Mouse (Mus musculus): Measurements from ENCODE around the gene Sh3rf3.

Sh3rf3 gene

DNA sequence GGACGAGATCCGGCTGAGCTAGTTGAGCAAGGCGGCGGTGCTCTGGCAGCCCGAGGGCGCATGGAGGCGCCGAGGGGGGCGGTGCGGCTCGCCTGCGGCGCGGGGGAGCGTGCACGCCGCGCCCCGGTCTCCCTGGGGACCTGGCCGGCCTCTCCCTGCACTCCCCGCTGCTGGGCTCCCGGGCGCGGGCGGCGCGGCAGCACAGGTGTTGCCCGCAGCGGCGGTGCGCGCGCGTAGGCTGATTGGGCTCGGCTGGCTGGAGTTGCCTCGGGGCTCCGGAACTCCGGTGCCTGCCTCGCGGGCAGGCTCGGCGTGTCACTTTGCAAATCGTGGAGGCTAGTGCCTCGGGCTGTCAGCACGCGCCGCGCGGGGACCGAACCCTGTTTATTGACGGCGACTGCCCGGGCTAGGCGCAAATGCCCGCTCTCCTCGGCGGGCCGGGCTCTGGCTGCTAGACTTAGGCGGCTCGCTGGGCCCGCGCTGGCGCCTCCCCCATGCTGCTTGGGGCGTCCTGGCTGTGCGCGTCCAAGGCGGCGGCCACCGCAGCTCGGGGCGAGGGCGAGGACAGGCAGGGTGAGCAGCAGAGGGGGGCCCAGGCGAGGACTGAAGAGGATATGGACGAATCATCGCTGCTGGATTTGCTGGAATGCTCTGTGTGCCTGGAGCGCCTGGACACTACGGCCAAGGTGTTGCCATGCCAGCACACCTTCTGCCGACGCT is at the start of gene Sh3rf3:
Sh3rf3 (plus strand) TSS at position 279 of the 720 bp plus-strand sequence.
- in situ Hi-C loops (cut with MseI, MboI), result loop anchor here (10.0 to 25.0 kb wide), 2 partner anchors 232 to 474 kb away; no protein-coding TSS in a partner anchor

DNA sequence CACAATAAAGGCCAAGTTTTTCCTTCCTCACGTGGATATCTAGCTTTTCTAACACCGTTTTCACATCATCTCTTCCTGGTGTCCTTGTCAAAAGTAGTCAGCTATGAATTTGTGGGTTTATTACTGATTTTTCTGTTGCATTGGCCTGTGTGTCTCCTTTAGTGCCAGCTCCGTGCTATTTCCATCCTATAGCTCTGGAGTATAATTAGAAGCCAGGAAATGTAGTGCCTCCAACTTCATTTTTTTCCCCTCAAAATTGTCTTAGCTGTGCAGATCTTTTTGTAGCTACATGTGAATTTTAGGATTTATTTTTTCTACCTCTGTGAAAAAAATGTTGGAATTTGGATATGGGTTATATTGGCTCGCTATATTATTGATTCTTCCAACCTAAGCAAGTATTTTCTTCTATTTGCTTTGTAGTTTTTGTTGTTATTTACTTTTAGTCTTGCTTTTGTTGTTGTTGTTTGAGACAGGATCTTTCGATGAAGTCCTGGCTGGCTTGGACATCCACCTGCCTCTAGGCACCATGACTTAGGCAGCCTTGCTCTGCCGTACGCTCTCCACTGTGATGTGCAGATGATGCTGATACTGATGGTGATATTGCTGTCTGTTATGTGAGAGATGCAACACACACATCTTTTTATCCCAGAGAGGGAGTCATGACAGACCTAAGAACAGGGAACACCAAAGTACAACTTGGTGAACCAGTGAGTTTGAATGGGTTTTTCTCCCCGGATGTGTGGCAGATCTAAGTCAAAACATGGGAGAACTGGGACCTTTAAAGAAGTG is 24.5 kb upstream of the Sh3rf3 start:
- in situ Hi-C loops (cut with MseI, MboI), result no loop called here

DNA sequence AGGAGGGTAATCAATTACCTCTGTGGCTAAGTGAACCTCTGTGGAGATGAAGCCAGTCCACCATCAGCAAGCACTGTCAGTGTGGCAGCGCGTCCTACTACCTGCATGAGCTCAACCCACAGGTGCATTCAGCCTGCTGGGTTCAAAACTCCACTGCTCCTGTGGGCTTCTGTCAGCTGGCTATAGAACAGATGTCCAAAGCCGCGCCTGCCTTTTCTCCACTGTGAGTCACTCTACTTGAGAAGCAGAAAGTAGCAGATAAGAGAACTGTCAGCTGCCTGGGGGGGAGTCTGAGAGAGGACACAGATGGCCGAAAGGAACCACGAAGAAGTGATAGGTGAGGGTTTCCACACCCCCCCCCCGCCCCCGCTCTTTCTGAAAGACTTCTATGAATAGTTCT is 15.6 kb upstream of the Sh3rf3 start:
- in situ Hi-C loops (cut with MseI, MboI), result no loop called here

DNA sequence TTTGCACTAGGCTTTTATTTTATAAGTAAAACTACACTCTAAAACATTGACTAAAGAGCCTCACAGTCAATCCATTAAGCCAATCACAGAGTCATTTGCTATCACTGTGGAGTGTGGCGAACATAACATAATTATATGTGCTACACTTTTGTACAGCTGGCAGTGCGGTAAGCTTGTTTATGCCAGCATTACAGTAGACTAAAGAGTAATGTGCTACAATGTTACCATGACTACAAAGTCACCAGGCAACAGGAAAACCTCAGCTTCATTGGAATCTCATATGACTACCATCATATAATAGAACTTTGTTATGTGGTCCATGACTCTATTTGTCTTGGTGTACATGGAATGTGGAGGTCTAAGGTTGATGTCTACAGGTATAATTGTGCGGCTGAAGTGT is 15.0 kb upstream of the Sh3rf3 start:
- in situ Hi-C loops (cut with MseI, MboI), result no loop called here

DNA sequence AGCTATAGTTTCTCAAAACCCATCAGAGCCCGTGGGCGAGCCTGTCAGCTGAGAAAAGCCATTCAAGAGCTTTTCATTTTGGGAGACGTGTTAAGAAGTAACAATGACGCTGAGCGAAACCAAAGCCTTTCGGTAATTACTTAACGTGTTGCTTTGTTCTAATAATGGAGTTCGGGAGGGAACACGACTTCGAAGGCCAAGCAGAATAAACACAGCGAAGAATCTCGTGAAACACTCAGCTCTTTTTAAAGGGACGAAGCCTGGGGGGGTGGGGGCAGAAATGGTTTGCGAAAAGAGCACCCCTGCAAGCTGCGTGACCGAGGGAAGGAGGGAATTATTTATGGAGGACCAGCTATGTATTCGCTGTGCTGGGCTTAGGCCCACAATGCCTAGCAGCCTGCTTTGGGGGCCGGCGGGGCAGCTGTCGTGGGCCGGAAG is 12.1 kb upstream of the Sh3rf3 start:
- in situ Hi-C loops (cut with MseI, MboI), result loop anchor here in 1 of 2 experiments (25.0 kb wide), 1 partner anchor 486 kb away; no protein-coding TSS in a partner anchor

DNA sequence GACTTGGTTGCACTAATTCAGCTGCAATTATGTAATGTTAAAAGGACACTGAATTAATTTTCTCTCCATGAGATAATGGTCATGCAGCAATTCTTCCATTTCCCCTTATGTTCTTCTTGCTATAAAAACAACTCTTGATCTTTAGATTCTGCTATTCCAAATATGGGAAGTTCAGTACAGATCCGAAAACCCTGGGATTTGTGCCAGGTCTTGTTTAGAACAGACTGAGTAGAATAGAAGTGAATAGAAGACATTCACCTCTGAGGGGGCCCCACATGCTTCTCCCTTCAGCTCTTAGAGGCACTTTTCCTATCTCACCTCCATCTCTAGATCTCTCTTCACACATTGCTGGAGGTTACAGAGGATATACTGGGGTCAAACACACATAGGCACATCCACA is 10.8 kb upstream of the Sh3rf3 start:
- in situ Hi-C loops (cut with MseI, MboI), result loop anchor here in 1 of 2 experiments (25.0 kb wide), 1 partner anchor 485 kb away; no protein-coding TSS in a partner anchor

DNA sequence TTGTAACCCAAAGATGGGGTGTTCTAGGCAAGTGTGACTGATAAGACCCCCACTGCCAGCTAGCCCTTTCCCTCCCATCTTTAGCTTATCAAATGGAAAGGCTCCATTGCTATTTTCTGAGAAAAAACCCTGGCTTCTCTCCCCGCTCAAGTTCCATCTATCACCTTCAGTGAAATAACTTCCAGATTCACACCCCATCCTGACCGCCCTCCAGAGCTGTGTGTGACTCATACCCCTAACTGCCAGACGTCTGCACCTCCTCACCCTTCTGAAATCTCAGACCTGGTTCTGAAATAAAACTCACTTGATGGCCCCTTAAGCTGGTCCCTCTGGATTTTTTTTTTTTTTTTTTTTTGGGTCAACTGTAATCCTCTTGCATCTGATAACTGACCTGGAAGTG is 5.2 kb upstream of the Sh3rf3 start:
- in situ Hi-C loops (cut with MseI, MboI), result loop anchor here in 1 of 2 experiments (25.0 kb wide), 1 partner anchor 479 kb away; no protein-coding TSS in a partner anchor

DNA sequence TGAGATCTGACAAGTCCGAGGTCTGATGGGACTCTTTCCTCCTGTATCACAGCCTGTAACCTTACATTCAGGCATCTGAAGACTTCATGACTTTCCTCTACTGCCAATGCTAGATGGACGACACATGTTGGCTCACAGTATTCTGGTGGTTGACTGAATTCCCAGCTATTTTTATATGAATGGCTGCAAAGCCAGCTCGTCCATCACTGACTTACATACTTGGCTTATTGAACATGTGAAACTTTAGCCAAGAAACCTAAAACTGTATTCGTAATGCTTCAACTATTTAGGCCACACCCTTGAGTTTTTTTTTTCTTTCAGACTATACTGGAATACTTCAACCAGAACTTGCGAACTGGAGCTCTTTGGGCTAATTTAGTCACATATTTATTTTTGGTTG is 3.0 kb upstream of the Sh3rf3 start:
- in situ Hi-C loops (cut with MseI, MboI), result loop anchor here (10.0 to 25.0 kb wide), 2 partner anchors 235 to 477 kb away; no protein-coding TSS in a partner anchor

DNA sequence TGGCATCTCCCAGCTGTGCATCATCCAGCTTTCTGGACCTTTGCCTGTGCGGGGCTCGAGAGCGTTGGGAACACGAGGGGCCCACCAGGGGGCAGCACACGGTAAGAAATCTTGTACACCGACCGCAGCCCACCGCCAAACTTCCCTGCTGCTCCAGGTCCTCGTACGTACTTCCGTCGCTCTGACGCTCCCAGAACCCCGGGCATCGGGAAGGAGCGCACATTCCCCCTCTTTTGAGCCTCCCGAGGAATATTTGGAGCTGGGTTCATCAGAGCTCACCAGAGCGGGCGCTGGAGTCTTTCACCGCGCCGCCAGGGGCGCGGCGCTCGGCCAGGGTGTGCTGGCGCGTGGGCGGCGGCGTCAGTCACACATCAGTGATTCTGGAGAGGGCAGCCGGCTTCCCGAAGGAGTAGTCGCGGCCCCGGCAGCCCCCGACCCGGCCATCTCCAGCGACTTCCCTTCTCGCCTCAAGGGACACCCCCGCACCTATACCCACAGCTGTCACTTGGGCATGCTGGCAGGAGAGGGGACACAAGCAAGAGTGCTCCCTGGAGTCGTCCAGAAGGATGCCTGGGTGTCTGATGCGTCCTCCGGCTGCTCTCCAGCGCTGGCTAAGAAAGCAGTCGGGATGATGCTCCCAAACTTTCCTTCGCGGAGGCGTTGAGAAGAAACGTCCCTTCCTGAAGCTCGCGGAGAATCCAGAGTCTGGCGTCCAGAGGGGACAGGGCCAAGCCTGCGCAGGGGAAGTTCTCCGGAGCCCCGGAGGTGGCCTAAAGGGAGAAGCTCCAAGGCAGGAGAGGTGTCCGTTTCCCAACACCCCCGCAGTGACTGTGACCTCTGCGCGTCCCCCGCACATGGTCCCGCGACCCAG is 714 bp upstream of the Sh3rf3 start:
- in situ Hi-C loops (cut with MseI, MboI), result loop anchor here (10.0 to 25.0 kb wide), 2 partner anchors 232 to 475 kb away; no protein-coding TSS in a partner anchor

DNA sequence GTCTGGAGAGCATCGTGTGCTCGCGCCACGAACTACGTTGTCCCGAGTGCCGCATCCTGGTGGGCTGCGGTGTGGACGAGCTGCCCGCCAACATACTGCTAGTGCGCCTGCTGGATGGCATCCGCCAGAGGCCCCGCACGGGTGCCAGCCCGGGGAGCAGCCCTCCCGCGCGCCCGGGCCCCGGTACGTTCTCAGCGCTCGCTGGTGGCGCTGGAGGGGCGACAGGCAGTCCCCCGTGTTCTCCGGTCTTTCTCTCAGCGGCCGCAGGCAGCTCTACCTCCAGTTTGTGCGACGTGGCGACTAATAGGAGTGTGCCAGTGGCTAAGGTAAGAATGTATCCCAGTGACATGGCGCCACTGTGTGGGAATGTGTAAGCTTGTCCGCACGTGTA is 637 bp downstream of the Sh3rf3 start:
- in situ Hi-C loops (cut with MseI, MboI), result loop anchor here (10.0 to 25.0 kb wide), 2 partner anchors 231 to 474 kb away; no protein-coding TSS in a partner anchor

DNA sequence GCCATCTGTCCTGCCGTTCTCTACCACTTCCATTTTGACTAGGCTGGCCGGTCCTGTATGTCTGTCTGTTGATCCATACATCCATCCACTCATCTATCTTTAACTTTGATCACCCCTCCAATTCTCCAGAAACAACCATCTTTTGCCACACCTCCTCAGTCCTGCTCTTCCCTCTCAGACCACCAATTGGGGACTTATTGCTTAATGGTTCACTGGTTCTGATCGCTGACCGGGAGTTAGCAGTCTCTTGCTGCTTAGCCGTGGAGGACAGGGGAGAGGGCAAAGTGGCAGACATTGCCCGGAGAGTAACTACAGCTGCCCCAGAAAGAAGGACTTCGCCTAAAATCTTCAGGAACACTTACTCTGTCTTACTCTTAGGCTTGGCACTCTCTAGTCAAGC is 1.3 kb downstream of the Sh3rf3 start:
- in situ Hi-C loops (cut with MseI, MboI), result loop anchor here (10.0 to 25.0 kb wide), 2 partner anchors 230 to 473 kb away; no protein-coding TSS in a partner anchor

DNA sequence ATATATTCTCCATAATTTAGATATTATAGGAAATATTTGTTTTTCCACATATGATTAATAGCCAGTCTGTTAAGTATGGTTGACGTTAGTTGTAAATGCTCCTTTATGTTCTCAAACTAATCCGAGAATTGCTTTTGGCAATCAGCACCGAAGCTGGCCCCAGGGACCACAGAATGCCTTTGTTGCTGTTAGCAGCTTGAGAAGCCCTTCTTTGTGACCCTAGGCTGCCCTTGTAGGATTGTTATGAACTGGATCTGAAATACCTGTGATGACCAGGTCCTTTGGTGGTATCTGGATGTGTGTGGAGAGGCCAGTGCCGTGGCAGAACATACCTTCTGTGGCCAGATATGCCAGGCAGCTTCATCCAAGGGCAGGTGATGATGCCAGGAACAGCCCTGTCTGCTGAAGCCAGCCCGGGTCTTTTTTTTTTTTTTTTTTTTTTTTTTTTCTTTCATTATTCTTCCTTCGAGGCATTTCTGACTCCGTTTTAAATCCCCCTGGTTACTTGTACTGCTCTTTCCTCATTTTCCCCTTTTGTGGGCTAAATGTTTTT is 10.9 kb downstream of the Sh3rf3 start:
- in situ Hi-C loops (cut with MseI, MboI), result loop anchor here in 1 of 2 experiments (25.0 kb wide), 1 partner anchor 463 kb away; no protein-coding TSS in a partner anchor

DNA sequence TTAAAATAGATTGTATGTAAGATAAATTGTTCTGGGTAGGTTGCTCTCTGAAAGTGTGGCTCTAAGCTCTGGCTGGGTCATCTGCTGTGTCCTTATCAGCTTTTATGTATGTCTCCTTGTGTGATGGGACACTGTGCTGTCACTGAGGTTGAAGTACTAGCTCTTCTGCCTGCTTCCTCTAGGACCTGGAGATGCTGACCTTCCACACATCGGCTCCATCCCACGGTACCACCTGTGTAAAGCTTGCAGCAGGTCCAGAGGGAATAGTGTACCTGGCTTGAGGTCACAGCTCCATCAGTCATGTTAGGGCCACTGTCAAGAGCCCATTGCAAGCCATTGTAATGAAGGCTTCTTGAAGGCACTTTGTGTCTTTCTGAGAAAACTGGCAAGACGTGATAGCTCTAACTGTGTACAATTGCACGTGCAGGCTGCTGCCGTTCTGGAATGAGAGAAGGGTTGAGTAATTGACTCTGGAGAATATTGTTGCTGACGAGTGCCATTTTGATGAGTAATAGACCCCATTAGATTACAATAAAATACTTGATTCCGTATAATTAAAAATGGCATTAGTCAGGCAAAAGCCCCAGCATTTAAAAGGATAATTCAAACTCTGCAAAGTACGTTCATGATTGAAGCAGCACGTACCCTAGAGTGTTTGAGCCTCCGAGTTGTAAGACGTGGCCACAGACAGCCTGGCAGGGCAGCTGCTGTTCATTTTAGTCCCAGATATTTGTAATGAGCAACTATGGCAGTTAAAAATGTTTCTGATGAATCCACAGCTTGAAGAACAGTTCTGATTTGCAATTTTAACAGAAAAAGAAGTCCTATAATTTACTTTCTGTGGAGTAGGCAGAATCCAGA is 16.3 kb downstream of the Sh3rf3 start:
- in situ Hi-C loops (cut with MseI, MboI), result no loop called here

DNA sequence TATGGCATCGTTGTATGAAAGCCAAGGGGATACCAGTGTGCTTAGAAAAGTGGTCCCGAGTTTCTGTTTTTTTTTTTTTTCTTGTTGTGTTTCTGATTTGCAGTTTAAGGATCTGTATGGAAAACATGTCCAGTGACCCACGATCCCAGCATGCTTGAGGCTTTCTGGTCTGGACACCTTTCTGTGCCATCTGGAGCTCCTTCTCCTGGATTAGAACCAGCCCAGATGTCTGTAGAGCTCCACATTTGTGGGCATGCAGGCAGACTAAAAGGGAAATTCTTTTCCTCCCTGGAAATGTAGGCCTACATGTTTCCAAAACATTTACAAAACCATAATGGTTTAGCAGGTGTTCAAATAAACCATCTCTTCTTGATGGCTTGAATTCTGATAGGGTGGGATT is 20.0 kb downstream of the Sh3rf3 start:
- in situ Hi-C loops (cut with MseI, MboI), result no loop called here

DNA sequence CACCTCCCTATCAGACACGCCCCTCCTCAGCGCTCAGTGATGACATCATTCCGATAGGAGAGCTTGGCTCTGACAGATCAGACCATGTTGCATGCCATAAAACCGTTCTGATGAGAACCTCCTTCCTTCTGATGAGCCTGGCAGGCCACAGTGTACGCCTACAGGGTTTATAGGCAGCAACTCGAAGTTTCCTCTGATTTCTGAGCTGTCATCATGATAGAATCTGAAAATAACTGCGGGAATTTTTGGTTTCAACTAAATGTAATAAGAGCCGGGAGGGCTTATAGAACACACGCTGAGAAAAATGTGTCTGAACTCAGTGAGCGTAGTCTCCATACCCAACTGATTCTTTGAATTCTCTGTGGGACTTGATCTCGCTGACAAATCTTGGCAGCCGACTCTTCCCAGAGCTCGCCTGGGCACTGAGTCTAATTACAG is 20.6 kb downstream of the Sh3rf3 start:
- in situ Hi-C loops (cut with MseI, MboI), result no loop called here

DNA sequence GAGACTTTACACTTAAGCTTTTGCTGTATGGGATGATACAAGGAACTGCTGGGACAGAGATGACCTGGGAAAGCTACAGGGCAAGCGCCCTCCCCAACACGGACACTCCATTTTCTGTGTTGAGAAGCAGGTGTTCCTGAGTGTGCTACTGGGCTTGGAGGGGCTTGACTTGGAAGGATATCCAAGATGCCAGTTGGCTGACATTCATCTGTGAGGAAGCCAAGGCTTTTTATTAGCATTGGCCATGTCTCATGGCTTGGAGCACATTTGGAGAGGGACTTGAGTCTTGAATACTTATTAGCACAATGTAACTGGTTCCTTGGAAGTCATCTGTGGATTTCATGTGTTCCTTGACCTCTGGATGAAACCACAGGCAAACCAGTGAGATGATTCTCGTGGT is 23.2 kb downstream of the Sh3rf3 start:
- in situ Hi-C loops (cut with MseI, MboI), result no loop called here

DNA sequence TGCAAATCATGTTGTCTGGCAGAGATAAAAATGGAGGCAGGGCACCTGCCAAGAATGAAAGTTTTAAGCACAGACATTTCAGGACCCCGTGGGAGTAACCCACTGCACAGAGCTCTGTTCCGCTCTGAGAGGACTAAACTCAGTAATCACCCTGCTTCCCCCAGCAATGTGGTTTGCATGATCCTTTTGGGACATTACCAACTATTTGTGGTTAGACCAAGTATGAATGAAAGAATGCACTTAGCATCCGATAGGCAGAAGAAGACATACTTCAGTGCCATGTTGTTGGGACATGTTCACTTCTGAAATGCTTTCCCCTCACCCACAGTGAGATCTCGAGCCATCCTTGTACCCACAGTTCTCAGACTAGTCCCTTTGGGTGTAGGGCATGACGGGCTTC is 24.3 kb downstream of the Sh3rf3 start:
- in situ Hi-C loops (cut with MseI, MboI), result no loop called here

DNA sequence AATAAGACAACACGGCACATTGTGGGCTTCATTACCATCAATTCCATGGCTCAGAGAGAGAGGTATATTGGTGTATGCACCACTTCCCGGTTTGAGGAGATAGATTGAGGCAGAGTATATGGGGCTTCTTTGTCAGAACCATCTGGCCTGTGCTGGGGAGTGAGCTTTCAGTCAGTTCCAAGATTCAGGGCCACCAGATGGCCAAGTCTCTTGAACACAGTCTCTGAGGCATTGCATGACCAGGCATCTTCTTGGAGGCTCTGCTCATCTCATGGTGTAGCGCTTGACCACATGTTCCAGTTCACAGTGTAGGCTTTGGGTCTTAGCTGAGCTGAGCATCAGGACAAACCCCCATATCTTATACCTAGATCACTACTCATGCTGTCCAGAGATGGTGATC is 28.8 kb downstream of the Sh3rf3 start:
- in situ Hi-C loops (cut with MseI, MboI), result no loop called here

DNA sequence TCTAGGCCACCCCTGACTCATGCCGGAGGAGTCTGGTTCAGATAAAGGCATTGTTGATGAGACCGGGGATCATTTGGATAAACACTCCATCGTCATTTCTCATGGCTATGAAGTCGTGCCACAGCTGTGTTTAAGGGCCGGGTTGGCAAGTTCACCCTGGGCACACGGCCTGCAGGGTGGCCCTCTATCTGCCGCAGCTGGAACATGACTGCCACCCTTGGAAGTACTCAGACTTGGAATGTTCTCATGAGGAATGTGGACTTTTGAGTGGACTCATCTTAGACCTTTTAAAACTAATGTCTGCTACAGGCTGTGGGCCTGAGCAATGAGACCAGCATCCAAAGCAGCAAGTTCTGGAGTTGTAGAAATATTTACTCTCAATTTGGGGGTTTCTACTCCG is 29.9 kb downstream of the Sh3rf3 start:
- in situ Hi-C loops (cut with MseI, MboI), result no loop called here

DNA sequence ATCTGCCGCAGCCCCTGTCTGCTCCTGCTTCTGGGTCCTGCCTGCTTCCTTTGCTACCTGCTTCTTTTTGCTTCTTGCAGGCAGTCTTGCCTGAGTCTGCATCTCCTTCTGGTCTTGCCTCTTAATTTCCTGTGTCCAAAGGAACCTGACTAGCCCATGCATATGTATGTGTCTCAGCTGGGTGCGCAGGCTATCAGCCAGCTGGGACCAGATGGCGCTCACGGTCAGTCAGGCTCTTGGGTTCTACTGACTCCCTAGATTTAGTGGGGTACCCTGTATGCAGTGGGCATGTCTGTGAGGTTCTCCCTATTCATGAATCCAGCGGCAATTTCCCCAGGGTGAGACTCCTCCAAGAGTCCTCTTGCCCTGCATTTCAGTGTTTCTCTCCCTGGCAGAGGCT is 35.0 kb downstream of the Sh3rf3 start:
- in situ Hi-C loops (cut with MseI, MboI), result no loop called here

Measured in mouse trophoblast stem cell (cell line).